Mouse (Mus musculus): ENCODE data around the gene Il4i1.

Gene Il4i1

GRCm38 (mm10) chr7:44818751-44819235, 2.6 kb downstream of the Il4i1 start:
- peak in 1 of 2 experiments; percentile 33 for DNase-seq (ENCODE audit: low spot score in 2 of 2)

GRCm38 (mm10) chr7:44819391-44819790, 3.2 kb downstream of the Il4i1 start:
- no peak for DNase-seq (ENCODE audit: low spot score in 2 of 2)

GRCm38 (mm10) chr7:44819863-44820262, 3.7 kb downstream of the Il4i1 start:
- DNase-seq (ENCODE audit: low spot score in 2 of 2), result no peak

GRCm38 (mm10) chr7:44820525-44820924, 4.3 kb downstream of the Il4i1 start:
- no peak for DNase-seq (ENCODE audit: low spot score in 2 of 2)

- no peak for DNase-seq (ENCODE audit: low spot score in 2 of 2)
Measured at GRCm38 (mm10) chr7:44821666-44822448, 5.7 kb downstream of the Il4i1 start.

GRCm38 (mm10) chr7:44823409-44823808, 7.2 kb downstream of the Il4i1 start:
- peak; percentile 4 to 9 for DNase-seq (ENCODE audit: low spot score in 2 of 2)

- peak; percentile 84 to 88 for DNase-seq (ENCODE audit: low spot score in 2 of 2)
Measured at GRCm38 (mm10) chr7:44824872-44825271, 8.7 kb downstream of the Il4i1 start.

- DNase-seq (ENCODE audit: low spot score in 2 of 2), result no peak
Measured at GRCm38 (mm10) chr7:44826771-44827170, 10.6 kb downstream of the Il4i1 start.

GRCm38 (mm10) chr7:44828706-44829105, 12.5 kb downstream of the Il4i1 start:
- no peak for DNase-seq (ENCODE audit: low spot score in 2 of 2)

- DNase-seq (ENCODE audit: low spot score in 2 of 2), result no peak
Measured at GRCm38 (mm10) chr7:44832763-44833162, 16.6 kb downstream of the Il4i1 start.

GRCm38 (mm10) chr7:44835373-44836015, 19.3 kb downstream of the Il4i1 start:
- no peak for DNase-seq (ENCODE audit: low spot score in 2 of 2)

GRCm38 (mm10) chr7:44836016-44836404, 19.8 kb downstream of the Il4i1 start:
- DNase-seq (ENCODE audit: low spot score in 2 of 2), result no peak

GRCm38 (mm10) chr7:44836423-44837053, 20.4 kb downstream of the Il4i1 start:
- DNase-seq (ENCODE audit: low spot score in 2 of 2), result no peak

- no peak for DNase-seq (ENCODE audit: low spot score in 2 of 2)
Measured at GRCm38 (mm10) chr7:44838073-44838472, 21.9 kb downstream of the Il4i1 start.

- no peak for DNase-seq (ENCODE audit: low spot score in 2 of 2)
Measured at GRCm38 (mm10) chr7:44839171-44839490, 22.9 kb downstream of the Il4i1 start.

GRCm38 (mm10) chr7:44839491-44840191, 23.5 kb downstream of the Il4i1 start:
- peak; percentile 61 to 65 for DNase-seq (ENCODE audit: low spot score in 2 of 2)

- DNase-seq (ENCODE audit: low spot score in 2 of 2), result no peak
Measured at GRCm38 (mm10) chr7:44840426-44840825, 24.2 kb downstream of the Il4i1 start.

GRCm38 (mm10) chr7:44841825-44842463, 25.8 kb downstream of the Il4i1 start:
- DNase-seq (ENCODE audit: low spot score in 2 of 2), result no peak

- no peak for DNase-seq (ENCODE audit: low spot score in 2 of 2)
Measured at GRCm38 (mm10) chr7:44845006-44845405, 28.8 kb downstream of the Il4i1 start.

GRCm38 (mm10) chr7:44846804-44847203, 30.6 kb downstream of the Il4i1 start:
- DNase-seq (ENCODE audit: low spot score in 2 of 2), result no peak

GRCm38 (mm10) chr7:44847772-44848171, 31.6 kb downstream of the Il4i1 start:
- DNase-seq (ENCODE audit: low spot score in 2 of 2), result peak in 1 of 2 experiments; percentile 10
